Mouse (Mus musculus): Measurements from ENCODE around the gene Gm48552. TPM values are rescaled to one million over a fixed set of nuclear protein-coding genes. Genes with fewer than 3 reads are reported as not detected.
A peak's percentile ranks its signal among the peaks of the same experiment; 100 is the strongest.

The Gm48552 gene
- polyA plus RNA-seq, 1 experiment from 2014 or later = 0.31 TPM

DNA sequence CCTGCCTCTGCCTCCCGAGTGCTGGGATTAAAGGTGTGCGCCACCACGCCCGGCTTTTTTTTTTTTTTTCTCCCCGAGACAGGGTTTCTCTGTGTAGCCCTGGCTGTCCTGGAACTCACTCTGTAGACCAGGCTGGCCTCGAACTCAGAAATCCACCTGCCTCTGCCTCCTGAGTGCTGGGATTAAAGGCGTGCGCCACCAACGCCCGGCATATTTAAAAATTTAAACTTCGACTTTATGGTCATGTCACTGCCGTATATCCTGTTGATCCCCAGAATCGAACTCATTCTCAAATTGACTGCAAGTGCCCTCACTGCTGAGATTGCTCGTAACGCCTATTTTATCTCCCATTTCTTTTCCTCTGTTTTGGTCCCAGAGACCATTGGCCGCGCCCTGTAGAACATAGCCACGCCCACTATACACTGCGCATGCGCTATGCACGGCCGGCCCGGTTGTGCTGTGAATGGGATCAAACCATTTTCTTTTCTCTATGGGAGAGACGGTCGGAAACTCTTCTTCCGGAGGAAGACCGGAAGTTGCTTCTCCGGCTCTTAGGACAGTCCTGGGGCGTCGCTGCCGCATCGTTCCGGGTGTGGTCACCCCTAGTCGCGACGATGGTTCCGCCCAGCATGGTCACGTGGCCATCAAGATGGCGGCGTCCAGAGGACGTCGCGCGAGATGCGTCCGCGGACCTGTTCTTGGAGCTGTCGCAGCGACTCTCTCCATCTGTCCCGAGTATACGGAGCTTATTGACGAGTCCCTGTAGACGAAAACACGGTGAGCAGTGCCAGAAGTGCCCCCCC, 4.8 kb upstream of the Gm48552 start, which contains the start of the genes Dohh and Gm48551:
TSS of gene Dohh (plus strand) at position 627 of the 803 bp plus-strand sequence.
TSS of gene Gm48551 (plus strand) at position 665 of the 803 bp plus-strand sequence.
- Histone ChIP-seq H3K4me1 (replicated peaks; ENCODE audit: control insufficient read depth, insufficient read depth, low read length) (0 out of 2 replicates have a peak, but pooled peaks cover 3% of the 10 kb centered on the region), H3K9ac (ENCODE audit: low read depth, low read length) (peak within 1 kb of the TSS; percentile 76), H3K36me3 (ENCODE audit: control insufficient read depth, insufficient read depth) (peaks cover 30% of the 10 kb centered on the region), H3K4me2 (replicated peaks; ENCODE audit: low read depth) (peak within 1 kb of the TSS; percentile 76), H3K4me3 (ENCODE audit: low read depth, low read length) (peak within 1 kb of the TSS; percentile 81), H3K9me3 (ENCODE audit: control insufficient read depth) (no peaks in the 10 kb centered on the region), H3K27ac (ENCODE audit: low read depth, low read length) (peak within 1 kb of the TSS; percentile 82), H3K27me3 (replicated peaks; ENCODE audit: control insufficient read depth, insufficient read depth, low read length) (no peaks in the 10 kb centered on the region)
- WGBS = 3% methylated on average over 51 of the region's 54 CpGs
- TF ChIP-seq CTCF (IDR thresholded peaks at IDR 0.05; ENCODE audit: low read depth) = peak; percentile 12; the same call in 1 of the 2 replicates
- peak; percentile 90 for ATAC-seq

DNA sequence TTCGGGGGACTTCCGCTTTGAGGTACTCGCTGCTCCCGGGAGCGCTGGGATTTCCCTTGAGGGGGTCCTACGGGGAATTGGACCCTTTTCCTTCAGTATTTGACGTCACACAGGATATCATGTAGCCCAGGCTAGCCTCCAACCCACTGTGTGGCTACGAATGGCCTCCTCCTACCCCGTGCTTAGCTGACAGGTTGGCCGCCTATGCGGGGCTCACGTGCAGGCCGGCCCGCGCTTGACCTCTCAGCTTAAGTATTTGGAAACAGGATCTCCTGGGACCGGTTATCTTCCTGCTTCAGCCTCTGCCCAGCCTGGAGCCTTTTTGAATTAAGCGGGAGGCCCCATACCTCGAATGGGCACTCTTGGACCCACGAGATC, 4.2 kb upstream of the Gm48552 start:
- Histone ChIP-seq H3K27ac (ENCODE audit: low read depth, low read length) (peak overlapping the region; percentile 82), H3K9me3 (ENCODE audit: control insufficient read depth) (no peaks in the 10 kb centered on the region), H3K4me3 (ENCODE audit: low read depth, low read length) (peak overlapping the region; percentile 81), H3K4me2 (replicated peaks; ENCODE audit: low read depth) (peak overlapping the region; percentile 76), H3K27me3 (replicated peaks; ENCODE audit: control insufficient read depth, insufficient read depth, low read length) (no peaks in the 10 kb centered on the region), H3K4me1 (replicated peaks; ENCODE audit: control insufficient read depth, insufficient read depth, low read length) (0 out of 2 replicates have a peak, but pooled peaks cover 3% of the 10 kb centered on the region), H3K36me3 (ENCODE audit: control insufficient read depth, insufficient read depth) (peaks cover 30% of the 10 kb centered on the region), H3K9ac (ENCODE audit: low read depth, low read length) (peak overlapping the region; percentile 76)
- 0% methylated on average over 19 of the region's 19 CpGs for WGBS
- peak; percentile 12; the same call in 1 of the 2 replicates for ATAC-seq
- peak; percentile 1; the same call in 1 of the 2 replicates for TF ChIP-seq CTCF (IDR thresholded peaks at IDR 0.05; ENCODE audit: low read depth)

DNA sequence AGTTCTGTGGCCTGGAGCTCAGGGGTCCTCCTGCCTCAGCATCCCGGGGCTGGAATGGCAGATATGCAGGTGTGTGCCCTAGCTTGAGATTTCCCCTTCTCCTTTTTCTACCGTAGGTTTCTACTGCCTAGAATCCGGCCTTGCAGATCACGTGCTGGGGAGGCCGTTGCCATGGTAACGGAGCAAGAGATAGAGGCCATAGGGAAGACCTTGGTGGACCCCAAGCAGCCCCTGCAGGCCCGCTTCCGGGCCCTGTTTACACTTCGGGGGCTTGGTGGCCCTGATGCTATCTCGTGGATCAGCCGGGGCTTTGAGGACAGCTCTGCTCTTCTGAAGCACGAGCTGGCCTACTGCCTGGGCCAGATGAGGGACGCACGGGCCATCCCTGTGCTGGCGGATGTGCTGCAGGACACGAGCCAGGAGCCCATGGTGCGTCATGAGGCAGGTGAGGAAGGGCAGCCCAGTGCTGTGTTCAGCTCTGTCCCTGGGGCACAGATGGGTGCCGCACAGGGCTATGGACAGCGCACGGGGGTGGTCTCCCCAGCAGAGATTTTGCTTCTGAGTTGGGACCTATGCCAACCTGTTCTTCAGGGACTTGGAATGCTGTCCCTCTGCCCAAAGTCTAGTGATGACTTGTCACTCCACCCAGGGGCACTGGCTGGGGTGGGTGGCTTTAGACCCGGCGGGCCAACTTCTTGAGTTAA, 3.0 kb upstream of the Gm48552 start:
- 61% methylated on average over 22 of the region's 22 CpGs for WGBS

DNA sequence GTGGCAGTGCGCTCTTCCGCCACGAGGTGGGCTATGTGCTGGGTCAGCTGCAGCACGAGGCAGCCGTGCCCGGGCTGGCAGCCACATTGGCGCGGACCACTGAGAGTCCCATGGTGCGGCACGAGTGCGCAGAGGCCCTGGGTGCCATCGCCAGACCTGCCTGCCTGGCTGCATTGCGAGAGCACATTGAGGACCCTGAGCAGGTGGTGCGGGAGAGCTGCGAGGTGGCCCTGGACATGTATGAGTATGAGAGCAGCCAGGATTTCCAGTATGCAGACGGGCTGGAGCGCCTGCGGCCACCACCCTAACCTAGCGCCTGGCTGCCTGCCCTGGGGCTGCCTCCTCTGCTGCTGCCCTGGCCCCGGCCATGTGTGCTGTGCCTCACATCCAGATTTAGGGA, 1.1 kb upstream of the Gm48552 start:
- Histone ChIP-seq H3K36me3 (ENCODE audit: control insufficient read depth, insufficient read depth) (peaks cover 34% of the 10 kb centered on the region), H3K4me3 (ENCODE audit: low read depth, low read length) (no peak overlapping the region), H3K4me2 (replicated peaks; ENCODE audit: low read depth) (no peak overlapping the region), H3K4me1 (replicated peaks; ENCODE audit: control insufficient read depth, insufficient read depth, low read length) (peaks cover 3% of the 10 kb centered on the region; the same call in 1 of the 2 replicates), H3K9ac (ENCODE audit: low read depth, low read length) (no peak overlapping the region), H3K27me3 (replicated peaks; ENCODE audit: control insufficient read depth, insufficient read depth, low read length) (no peaks in the 10 kb centered on the region), H3K9me3 (ENCODE audit: control insufficient read depth) (no peaks in the 10 kb centered on the region), H3K27ac (ENCODE audit: low read depth, low read length) (0 out of 2 replicates have a peak overlapping the region, but pooled peaks have one; percentile 4)
- 93% methylated on average over 20 of the region's 20 CpGs for WGBS
- no peak for ATAC-seq
- no peak for TF ChIP-seq CTCF (IDR thresholded peaks at IDR 0.05; ENCODE audit: low read depth)

More for the DNA sequence above, 3.0 kb upstream of the Gm48552 start:
- TF ChIP-seq CTCF (IDR thresholded peaks at IDR 0.05; ENCODE audit: low read depth) = no peak
- Histone ChIP-seq H3K9me3 (ENCODE audit: control insufficient read depth) (no peaks in the 10 kb centered on the region), H3K27ac (ENCODE audit: low read depth, low read length) (no peak overlapping the region), H3K4me2 (replicated peaks; ENCODE audit: low read depth) (peak overlapping the region; percentile 76), H3K4me3 (ENCODE audit: low read depth, low read length) (peak overlapping the region; percentile 81; the same call in 1 of the 2 replicates), H3K36me3 (ENCODE audit: control insufficient read depth, insufficient read depth) (peaks cover 30% of the 10 kb centered on the region), H3K9ac (ENCODE audit: low read depth, low read length) (peak overlapping the region; percentile 76; the same call in 1 of the 2 replicates), H3K27me3 (replicated peaks; ENCODE audit: control insufficient read depth, insufficient read depth, low read length) (no peaks in the 10 kb centered on the region), H3K4me1 (replicated peaks; ENCODE audit: control insufficient read depth, insufficient read depth, low read length) (0 out of 2 replicates have a peak, but pooled peaks cover 3% of the 10 kb centered on the region)
- ATAC-seq = no peak

DNA sequence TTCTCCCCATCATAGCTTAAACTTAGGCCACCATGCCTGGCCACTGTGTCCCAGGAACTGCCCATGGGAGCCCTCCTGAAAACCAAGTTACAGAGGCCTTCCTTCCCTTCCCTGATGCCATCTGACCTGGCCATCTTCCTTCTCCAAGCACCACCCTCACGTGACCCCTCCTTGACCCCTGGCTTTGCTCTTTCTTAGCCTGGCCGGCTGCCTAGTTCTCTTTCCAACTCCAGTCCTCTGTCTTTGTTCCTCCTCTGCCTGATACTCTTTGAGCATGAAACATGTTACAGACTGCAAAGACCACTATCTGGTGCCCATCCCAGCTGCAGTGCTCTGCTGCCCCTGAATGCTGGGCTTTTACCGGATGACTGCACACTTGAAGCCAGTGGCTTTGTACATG, 568 bp downstream of the Gm48552 start:
- Histone ChIP-seq H3K9me3 (ENCODE audit: control insufficient read depth) (no peaks in the 10 kb centered on the region), H3K27ac (ENCODE audit: low read depth, low read length) (no peak overlapping the region), H3K27me3 (replicated peaks; ENCODE audit: control insufficient read depth, insufficient read depth, low read length) (no peaks in the 10 kb centered on the region), H3K36me3 (ENCODE audit: control insufficient read depth, insufficient read depth) (peaks cover 34% of the 10 kb centered on the region), H3K4me3 (ENCODE audit: low read depth, low read length) (no peak overlapping the region), H3K9ac (ENCODE audit: low read depth, low read length) (no peak overlapping the region; the same call in 1 of the 2 replicates), H3K4me2 (replicated peaks; ENCODE audit: low read depth) (no peak overlapping the region), H3K4me1 (replicated peaks; ENCODE audit: control insufficient read depth, insufficient read depth, low read length) (peaks cover 3% of the 10 kb centered on the region; the same call in 1 of the 2 replicates)
- no peak for TF ChIP-seq CTCF (IDR thresholded peaks at IDR 0.05; ENCODE audit: low read depth)
- 76% methylated on average over 3 of the region's 3 CpGs for WGBS
- no peak for ATAC-seq

Data from intestine, postnatal 0 days (tissue).